Mouse (Mus musculus) kidney, postnatal 36 days (tissue): Measurements from ENCODE around the gene Zdhhc4.
A peak's percentile ranks its signal among the peaks of the same experiment; 100 is the strongest.

Experiments
- DNase-seq, 2 experiments: peaks; one replicate each; pipeline ENCODE4 v3.0.0; 2021 to 2022; ENCODE audit warnings: mixed read lengths in 2 of 2

Gene Zdhhc4

DNA sequence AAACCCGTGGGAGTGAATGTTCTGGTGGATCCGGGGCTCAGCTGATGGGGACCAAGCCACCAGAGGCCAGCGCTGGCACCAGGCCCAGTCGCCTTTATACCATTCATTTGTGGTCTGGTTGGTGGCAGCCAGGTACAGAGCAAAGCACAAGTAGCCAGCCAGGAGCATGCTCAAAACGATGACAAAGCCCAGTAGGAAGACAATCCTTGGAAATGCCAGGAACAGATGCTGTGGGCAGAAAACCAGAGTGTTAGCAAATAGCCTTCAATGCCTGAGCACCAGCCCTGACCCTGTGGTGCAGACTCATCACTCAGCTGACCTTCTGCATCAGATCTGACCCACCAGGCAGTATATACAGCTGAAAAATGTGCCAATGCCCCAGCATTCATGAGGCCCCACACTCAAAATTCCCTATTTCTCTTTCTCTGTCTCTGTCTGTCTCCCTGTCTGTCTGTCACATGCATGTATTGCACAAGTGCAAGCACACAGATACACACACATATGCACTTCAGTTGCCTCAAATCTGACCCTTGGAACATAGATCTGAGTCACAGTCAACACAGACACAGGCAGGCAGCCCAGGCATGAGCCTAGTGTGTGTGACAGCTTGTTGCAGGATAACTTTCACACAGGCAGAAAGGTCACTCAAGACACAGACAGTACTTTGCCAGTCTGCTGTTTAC is 12.3 kb downstream of the Zdhhc4 start:
- no peak for DNase-seq

DNA sequence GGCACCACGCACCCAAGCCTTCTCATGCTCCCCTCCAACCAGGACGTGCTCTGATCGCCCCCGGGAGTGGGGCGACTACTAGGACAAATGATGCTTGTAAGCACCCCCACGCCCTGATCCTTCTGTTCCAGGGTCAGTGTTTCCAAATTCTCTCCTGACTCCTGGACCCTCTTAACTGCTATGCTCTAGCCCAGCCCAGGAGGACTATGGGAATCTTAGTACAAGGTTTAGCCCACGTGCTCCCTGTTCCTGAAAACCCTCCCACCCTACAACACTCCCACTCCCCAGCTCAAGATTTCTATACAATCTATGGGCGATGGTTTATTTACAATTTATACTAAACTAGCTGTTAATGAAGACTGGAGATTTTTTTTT is 13.6 kb downstream of the Zdhhc4 start:
- no peak for DNase-seq

GRCm38 (mm10) chr5:143314730-143315513 is 14.1 kb downstream of the Zdhhc4 start, which contains the start of gene E130309D02Rik:
Gene E130309D02Rik, minus strand, starts transcription at chr5:143315360.
- peak; percentile 86 to 97 for DNase-seq

DNA sequence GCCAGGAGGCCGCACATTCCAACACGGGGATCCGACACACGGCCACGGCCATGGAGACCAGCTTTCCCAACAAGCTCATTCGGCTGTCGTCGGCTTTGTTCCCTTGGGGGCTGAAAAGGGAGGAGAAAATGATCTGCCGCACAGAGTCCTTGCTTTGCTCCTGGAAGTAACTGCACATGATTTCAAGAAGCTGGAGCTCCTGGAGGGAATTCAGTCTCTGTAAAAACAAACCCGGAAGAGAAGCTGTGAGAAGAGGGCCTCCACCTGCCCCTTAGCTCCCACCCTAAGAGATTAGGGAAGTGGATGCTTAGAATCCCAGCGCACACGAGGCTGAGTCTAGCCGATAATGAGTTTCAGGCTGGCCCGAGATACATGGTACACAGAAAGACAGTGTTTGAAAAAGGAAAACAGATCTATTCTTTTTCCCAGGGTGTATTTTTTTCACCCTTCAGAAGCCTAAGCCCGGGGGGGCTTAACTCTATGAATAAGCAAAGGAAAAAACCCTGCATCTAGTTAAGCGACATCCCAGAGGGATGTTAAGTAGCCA is 14.8 kb downstream of the Zdhhc4 start:
- no peak for DNase-seq

GRCm38 (mm10) chr5:143311886-143312285 is 17.2 kb downstream of the Zdhhc4 start:
- DNase-seq = peak; percentile 84 to 92

DNA sequence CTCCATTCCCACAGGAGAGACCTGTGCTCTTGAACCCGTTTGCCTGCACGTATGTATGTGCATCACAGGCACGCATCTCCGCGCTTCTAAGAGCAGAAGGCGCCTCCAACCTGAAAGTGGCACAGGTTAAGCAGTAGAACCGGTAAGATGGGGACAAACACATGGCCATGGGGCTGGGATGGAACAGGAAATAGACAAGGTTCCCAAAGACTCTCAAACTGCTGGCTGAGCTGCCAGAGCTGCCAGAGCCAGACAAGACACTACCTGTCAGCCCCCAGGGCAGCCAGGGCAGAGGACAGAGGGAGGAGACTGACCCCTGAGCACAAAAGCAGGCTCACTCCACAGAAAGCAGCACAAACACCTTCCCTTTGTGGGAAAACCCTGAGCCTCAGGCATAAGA is 19.1 kb downstream of the Zdhhc4 start:
- DNase-seq = no peak

DNA sequence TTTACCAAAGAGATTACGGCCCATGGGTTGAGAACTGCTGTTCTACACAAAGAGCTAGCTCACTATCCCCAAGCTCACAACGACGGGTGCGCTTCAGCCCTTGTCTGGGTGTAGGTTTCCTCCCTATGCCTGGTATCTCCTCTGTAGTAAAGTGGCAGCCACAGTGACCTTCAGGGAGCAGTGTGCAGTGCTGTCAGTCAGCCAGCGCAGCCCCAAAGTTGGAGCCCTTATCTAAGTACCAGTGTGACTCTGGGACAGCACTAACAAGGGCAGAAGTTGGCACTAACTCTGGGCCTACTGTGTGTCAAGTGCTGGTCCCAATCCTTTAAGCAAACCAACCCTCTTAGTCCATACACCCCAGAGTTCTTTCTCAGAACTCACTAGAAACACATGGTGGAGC is 20.2 kb downstream of the Zdhhc4 start:
- no peak for DNase-seq

- peak; percentile 42 to 48 for DNase-seq
Observed at GRCm38 (mm10) chr5:143304251-143304650, 24.8 kb downstream of the Zdhhc4 start.

GRCm38 (mm10) chr5:143301296-143301695 is 27.8 kb downstream of the Zdhhc4 start:
- peak in 1 of 2 experiments; percentile 64 for DNase-seq

- DNase-seq = peak; percentile 43 to 82
Observed at GRCm38 (mm10) chr5:143299686-143300085, 29.4 kb downstream of the Zdhhc4 start.

DNA sequence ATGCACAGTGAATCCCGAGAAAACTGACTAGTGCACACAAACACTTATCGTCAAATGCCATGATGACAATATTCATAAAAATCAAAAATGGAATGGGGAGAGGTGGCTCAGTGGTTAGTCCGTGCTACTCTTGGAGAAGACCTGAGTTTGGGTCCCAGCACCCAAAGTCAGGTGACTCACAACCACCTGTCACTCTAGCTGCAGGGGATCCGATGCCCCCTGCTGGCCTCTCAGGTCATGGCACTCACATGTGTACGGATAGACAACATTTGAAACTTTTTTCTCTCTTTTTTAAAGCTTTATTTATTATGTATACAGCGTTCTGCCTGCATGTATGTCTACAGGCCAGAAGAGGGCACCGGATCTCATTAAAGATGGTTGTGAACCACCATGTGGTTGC is 30.7 kb downstream of the Zdhhc4 start:
- no peak for DNase-seq

DNA sequence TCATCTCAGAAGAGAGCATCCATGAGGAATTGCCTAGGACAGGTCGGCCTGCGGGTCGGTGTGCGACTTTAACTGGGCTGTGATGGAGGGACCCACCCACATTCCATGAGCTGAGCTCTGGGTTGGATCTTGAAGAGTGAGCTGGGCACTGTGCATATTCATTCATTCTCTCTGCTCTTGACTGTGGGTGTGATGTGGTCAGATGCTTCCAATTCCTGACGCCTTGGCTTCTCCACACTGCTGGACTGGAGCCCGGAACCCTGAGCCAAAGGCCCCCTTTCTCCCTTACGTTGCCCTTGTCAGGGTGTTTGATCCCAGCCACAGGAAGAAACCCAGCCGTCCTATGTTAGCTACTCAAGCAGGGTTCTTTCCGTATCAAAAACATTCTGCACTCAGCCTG is 31.1 kb downstream of the Zdhhc4 start:
- no peak for DNase-seq

- no peak for DNase-seq
Observed at GRCm38 (mm10) chr5:143295330-143295729, 33.7 kb downstream of the Zdhhc4 start.

DNA sequence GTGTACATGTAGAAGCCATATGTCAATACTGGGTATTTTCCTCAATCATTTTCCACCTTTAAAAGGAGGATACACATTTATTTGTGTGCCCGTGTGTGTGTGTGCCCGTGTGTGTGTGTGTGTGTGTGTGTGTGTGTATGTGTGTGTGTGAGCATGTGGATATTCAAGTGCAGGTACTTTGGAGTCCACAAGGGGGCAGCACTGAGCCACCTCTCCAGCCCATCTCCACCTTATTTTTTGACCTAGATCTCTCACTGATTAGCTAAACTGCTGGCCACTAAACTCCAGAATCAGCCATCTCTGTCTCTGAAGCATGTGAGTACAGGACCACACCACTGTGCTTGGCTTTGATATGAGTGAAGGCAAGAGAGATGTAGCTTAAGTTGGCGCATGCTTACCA is 34.2 kb downstream of the Zdhhc4 start:
- no peak for DNase-seq

GRCm38 (mm10) chr5:143293404-143293803 is 35.7 kb downstream of the Zdhhc4 start, which contains the start of gene Zfp853:
Gene Zfp853, minus strand, starts transcription at chr5:143293623.
- no peak for DNase-seq

DNA sequence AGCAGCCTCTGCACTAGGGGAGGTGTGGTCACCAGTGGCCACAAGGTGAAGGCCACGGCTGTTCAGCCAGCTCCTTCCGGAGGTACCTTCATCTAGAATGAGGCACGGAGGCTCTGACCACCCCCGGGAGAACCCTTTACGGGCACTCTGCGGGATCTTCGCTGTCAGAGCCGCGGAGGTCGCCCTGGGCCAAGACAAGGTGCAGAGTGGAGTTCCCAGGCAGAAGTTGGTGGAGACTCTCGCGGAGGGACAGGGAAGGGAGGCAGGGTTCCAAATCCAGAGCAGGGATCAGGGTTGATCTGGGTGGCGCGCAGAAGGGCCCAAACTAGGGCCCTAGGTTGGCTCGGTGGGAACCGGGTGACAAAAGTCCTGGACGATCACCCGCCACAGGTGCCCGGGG is 36.2 kb downstream of the Zdhhc4 start:
- DNase-seq = no peak

- no peak for DNase-seq
Observed at GRCm38 (mm10) chr5:143289299-143289698, 39.8 kb downstream of the Zdhhc4 start.

- DNase-seq = no peak
Observed at GRCm38 (mm10) chr5:143288378-143288911, 40.6 kb downstream of the Zdhhc4 start.

- peak in 1 of 2 experiments; percentile 29 for DNase-seq
Observed at GRCm38 (mm10) chr5:143287774-143288328, 41.2 kb downstream of the Zdhhc4 start.

- DNase-seq = peak in 1 of 2 experiments; percentile 40
Observed at GRCm38 (mm10) chr5:143284762-143285161, 44.3 kb downstream of the Zdhhc4 start.

DNA sequence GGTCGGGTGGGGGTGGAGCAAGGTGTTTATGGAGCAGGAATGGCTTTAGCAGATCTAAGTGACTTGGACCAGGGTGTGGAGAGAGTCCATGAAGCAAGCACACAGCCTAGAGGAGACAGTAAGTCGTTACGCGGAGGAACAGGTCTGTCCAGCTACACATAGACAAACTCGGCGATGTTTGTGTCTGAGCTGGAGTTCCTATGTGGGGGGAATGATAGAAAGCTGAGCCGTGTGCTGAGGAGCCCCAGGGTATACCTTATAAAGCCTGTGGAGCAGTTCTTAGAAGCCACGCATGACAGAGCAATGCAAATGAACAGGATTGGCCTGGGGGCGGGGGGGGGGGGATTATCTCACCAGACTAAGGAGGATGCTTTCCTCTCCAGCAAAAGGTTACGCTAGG is 49.8 kb downstream of the Zdhhc4 start:
- no peak for DNase-seq

DNA sequence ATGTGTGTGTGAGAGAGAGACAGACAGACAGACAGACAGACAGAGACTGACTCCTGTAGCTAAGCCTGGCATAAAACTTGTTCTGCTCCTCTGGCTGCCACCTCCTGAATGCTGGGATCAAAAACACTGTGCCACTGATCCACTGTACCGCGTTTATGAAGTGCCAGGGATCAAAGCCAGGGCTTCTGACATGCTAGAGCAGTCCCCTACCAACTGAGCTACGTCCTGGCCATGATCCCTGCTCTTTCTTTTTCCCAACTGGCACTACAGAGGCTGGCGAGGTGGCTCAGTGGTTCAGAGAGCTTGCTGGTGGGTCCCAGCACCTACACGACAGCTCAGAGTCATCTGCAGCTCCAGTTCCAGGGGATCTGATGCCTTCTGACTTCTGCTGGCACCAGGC is 53.3 kb downstream of the Zdhhc4 start:
- no peak for DNase-seq
